Mouse (Mus musculus) bone marrow, adult 2 months (tissue): ENCODE results near the gene Lyg2. TPM values are rescaled to one million over a fixed set of nuclear protein-coding genes. Genes with fewer than 3 reads are reported as not detected.
A peak's percentile ranks its signal among the peaks of the same experiment; 100 is the strongest.

ENCODE experiments used
- H3K27ac ChIP-seq: fragments of 200-500 bp; 2 replicates; pipeline ENCODE4 v1.5.1; 2012; ENCODE audit warnings: low read depth, mild to moderate bottlenecking, control low read depth, inconsistent platforms, low read length; ENCODE audit not compliant: control insufficient read depth, poor library complexity, insufficient read depth
- H3K4me1 ChIP-seq: fragments of 200-500 bp; 2 replicates; pipeline ENCODE4 v1.6.1; 2011; ENCODE audit warnings: low read length; ENCODE audit not compliant: control insufficient read depth, insufficient read depth
- H3K4me3 ChIP-seq: fragments of 200-500 bp; replicated peaks from 2 replicates; pipeline ENCODE3; 2011; ENCODE audit warnings: mild to moderate bottlenecking, low read depth, low read length, control low read depth; ENCODE audit not compliant: control insufficient read depth
- CTCF ChIP-seq: fragments of 200-500 bp; IDR thresholded peaks from 2 replicates; pipeline ENCODE4 v1.5.1; 2011; ENCODE audit warnings: low read length, control low read depth; ENCODE audit not compliant: control insufficient read depth, insufficient read depth
- POLR2A ChIP-seq: fragments of 200-500 bp; IDR thresholded peaks from 2 replicates; pipeline ENCODE4 v1.6.1; 2011; ENCODE audit warnings: low read depth, mild to moderate bottlenecking, control low read depth, low read length, borderline replicate concordance; ENCODE audit not compliant: control insufficient read depth
- WGBS: fragments of 180-500 bp; shearing (Covaris S2); methylation state at CpG from one replicate; pipeline ENCODE4 v1.1.7; 2018; 5-methylcytosine and 5-hydroxymethylcytosine counted together
- polyA plus RNA-seq: library from polyadenylated mRNA; stranded (reverse); fragments of >200 nt; gene quantifications from 2 replicates; pipeline ENCODE4 v1.2.4, GENCODE M21; 2011; ENCODE audit warnings: low replicate concordance; ENCODE audit not compliant: missing spikeins, insufficient read depth, insufficient read length

Gene Lyg2
- polyA plus RNA-seq, 1 experiment, result not detected

DNA sequence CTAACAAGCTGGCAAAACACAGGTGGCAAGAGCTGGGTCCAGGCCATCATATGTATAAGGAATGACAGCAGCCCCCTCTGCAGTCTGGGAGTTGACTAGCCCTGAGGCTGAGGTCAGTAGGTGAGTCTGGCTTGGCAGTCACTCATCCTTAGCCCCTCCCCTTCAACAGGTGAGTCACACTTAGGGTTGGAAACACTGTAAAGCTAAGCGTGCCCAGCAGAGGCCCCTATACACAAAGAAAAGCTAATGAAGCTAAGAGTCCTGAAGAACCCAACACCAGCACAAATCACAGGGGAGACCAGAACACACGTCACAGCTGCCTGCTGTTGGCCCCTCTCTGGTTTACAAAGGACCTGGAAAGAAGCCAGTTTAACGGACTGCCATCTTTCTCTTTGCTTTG lies 15.5 kb upstream of the Lyg2 start:
- Histone ChIP-seq H3K4me3 (no peak overlapping the region), H3K27ac (no peak overlapping the region), H3K4me1 (no peaks in the 10 kb centered on the region)
- 10% methylated on average over 3 of the region's 3 CpGs for WGBS
- TF ChIP-seq POLR2A, result no peak
- no peak for TF ChIP-seq CTCF

DNA sequence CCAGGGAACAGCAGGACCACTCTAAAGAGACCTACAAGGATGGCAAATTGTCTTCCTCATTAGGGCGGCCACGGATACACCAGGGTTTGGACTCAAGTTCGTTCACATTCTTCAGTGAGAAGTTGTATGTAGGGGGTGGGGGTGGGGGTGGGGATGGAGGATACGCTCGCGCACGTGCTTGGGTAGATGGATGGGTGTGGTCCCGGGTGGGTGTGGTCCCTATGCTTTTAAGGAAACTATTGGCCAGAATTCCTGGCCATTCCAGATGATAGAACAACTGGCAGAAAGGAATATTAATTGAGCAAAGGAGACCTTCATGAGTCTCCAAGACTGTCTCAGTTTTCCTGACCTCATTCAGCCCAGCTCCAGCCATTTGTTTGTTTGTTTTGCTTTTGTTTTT lies 9.7 kb upstream of the Lyg2 start:
- Histone ChIP-seq H3K4me3 (no peak overlapping the region), H3K27ac (no peak overlapping the region), H3K4me1 (no peaks in the 10 kb centered on the region)
- WGBS, result 68% methylated on average over 8 of the region's 8 CpGs
- TF ChIP-seq POLR2A, result no peak
- TF ChIP-seq CTCF, result no peak

- Histone ChIP-seq H3K27ac (no peak overlapping the region), H3K4me1 (no peaks in the 10 kb centered on the region), H3K4me3 (no peak overlapping the region)
- 57% methylated on average over 8 of the region's 8 CpGs for WGBS
- TF ChIP-seq POLR2A (no peak), CTCF (no peak)
These were observed 6.2 kb upstream of the Lyg2 start for GRCm38 (mm10) chr1:37922536-37922935.

GRCm38 (mm10) chr1:37918096-37918495 lies 1.8 kb upstream of the Lyg2 start:
- WGBS, result 72% methylated on average over 6 of the region's 6 CpGs
- Histone ChIP-seq H3K4me3 (no peak overlapping the region), H3K4me1 (no peaks in the 10 kb centered on the region), H3K27ac (no peak overlapping the region)
- no peak for TF ChIP-seq CTCF
- no peak for TF ChIP-seq POLR2A

DNA sequence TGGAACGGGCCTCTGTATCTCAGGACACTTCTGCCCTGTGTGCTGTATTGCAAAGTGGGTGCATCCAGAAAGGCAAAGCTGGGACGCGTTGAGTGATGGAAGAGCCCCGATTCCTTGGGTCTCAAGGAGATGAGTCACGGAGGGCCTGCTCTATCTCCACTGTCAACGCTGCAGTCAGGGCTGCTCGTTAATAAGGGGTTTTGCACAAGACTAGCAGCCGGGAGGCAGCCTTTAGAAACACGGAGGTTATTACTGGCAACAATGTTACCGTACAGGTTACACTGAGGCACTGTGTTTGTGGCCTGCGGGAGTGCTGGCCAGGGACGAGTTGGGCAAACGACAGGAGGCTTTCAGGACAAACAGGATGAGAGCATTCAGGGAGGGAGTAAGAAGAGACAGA lies 1.4 kb upstream of the Lyg2 start:
- Histone ChIP-seq H3K27ac (no peak overlapping the region), H3K4me1 (no peaks in the 10 kb centered on the region), H3K4me3 (no peak overlapping the region)
- TF ChIP-seq POLR2A, result no peak
- no peak for TF ChIP-seq CTCF
- 75% methylated on average over 13 of the region's 13 CpGs for WGBS

DNA sequence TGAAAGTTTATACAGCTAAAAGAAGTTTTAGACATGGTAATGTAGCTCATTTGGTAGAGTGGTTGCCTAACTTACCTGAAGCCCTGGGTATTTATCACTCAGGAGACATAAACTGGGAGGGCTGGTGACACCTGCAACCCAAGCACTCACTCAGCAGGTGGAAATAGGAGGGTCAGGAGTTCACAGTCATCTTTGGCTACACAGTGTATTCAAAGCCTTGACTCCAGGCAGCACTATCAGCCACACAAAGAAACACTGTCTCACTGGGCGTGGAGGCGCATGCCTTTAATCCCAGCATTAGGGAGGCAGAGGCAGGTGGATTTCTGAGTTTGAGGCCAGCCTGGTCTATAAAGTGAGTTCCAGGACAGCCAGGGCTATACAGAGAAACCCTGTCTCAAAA lies 3.5 kb downstream of the Lyg2 start:
- no peak overlapping the region for H3K4me3 ChIP-seq
- no peaks in the 10 kb centered on the region for H3K4me1 ChIP-seq
- WGBS, result 86% methylated on average over 2 of the region's 2 CpGs
- TF ChIP-seq CTCF (no peak), POLR2A (no peak)
- no peak overlapping the region for H3K27ac ChIP-seq

- Histone ChIP-seq H3K4me1 (no peaks in the 10 kb centered on the region), H3K27ac (no peak overlapping the region), H3K4me3 (no peak overlapping the region)
- WGBS, result 26% methylated on average over 6 of the region's 6 CpGs
- TF ChIP-seq CTCF (peak; percentile 28; the same call in 1 of the 2 replicates), POLR2A (no peak)
These were observed 13.1 kb downstream of the Lyg2 start for GRCm38 (mm10) chr1:37903178-37903577.

DNA sequence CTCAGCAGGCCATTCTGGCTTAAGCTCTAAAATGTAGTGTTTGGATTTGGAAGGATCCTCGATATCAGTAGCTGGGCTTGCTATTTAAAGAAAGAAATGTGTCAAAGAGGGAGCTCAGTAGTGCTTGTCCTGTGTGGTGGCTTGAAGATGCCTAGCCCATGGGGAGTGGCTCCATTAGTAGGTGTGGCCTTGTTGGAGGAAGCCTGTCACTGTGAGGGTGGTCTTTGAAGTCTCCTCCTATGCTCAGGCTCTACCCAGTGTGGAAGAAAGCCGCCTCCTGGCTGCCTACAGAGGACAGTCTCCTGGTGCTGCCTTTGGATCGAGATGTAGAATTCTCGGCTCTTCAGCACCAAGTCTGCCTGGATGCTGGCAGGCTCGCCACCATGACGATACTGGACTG lies 16.0 kb downstream of the Lyg2 start:
- TF ChIP-seq CTCF, result no peak
- no peak for TF ChIP-seq POLR2A
- no peak overlapping the region for H3K4me3 ChIP-seq
- no peak overlapping the region for H3K27ac ChIP-seq
- H3K4me1 ChIP-seq, result no peaks in the 10 kb centered on the region
- 87% methylated on average over 6 of the region's 6 CpGs for WGBS

DNA sequence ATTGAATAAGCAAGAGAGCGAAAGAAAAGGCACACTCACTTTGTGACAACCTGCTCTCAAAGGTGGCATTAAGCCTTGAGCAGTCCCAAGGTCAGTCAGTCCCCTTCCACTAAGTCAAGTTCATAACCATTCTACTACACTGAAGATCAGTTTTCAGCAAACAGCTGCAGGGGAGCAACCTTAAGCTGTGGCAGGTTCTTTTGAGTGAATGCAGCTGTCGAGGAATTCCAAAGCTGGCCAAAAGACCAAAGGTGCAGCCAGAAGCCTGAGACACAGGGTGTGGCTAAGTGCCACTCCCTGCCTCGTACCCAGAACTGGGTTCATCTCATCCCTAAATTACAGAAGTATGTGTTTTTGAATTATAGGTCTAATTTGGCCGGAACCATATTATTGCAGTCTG lies 16.5 kb downstream of the Lyg2 start:
- no peak overlapping the region for H3K27ac ChIP-seq
- 83% methylated on average over 4 of the region's 4 CpGs for WGBS
- H3K4me1 ChIP-seq, result no peaks in the 10 kb centered on the region
- no peak overlapping the region for H3K4me3 ChIP-seq
- no peak for TF ChIP-seq CTCF
- no peak for TF ChIP-seq POLR2A
